Mouse (Mus musculus): ENCODE results near the gene Isoc2b. TPM values are rescaled to one million over a fixed set of nuclear protein-coding genes. Genes with fewer than 3 reads are reported as not detected.

Isoc2b gene
- polyA plus RNA-seq, 1 experiment from 2014 or later, result 4.8 TPM

- Histone ChIP-seq H3K9me3 (no peaks in the 10 kb centered on the region), H3K36me3 (no peaks in the 10 kb centered on the region), H3K4me3 (peak within 1 kb of the TSS; percentile 63), H3K4me2 (peak within 1 kb of the TSS; percentile 85), H3K9ac (peak within 1 kb of the TSS; percentile 78), H3K27me3 (peaks cover 35% of the 10 kb centered on the region), H3K27ac (replicated peaks) (peak within 1 kb of the TSS; percentile 86), H3K4me1 (replicated peaks) (peaks cover 34% of the 10 kb centered on the region)
- WGBS, result under 1% methylated on average over 41 of the region's 41 CpGs
- peak; percentile 79 for ATAC-seq (ENCODE audit: low read depth)
These were observed 25.7 kb downstream of the Isoc2b start, which contains the start of gene Shisa7 for GRCm38 (mm10) chr7:4844245-4844916. Gene Shisa7, minus strand, starts transcription at chr7:4844696.

GRCm38 (mm10) chr7:4843604-4844244 is 26.3 kb downstream of the Isoc2b start:
- H3K9me3 ChIP-seq, result no peaks in the 10 kb centered on the region
- H3K27me3 ChIP-seq, result peaks cover 42% of the 10 kb centered on the region
- peak overlapping the region; percentile 63 for H3K4me3 ChIP-seq
- H3K27ac ChIP-seq (replicated peaks), result peak overlapping the region; percentile 86
- H3K36me3 ChIP-seq, result no peaks in the 10 kb centered on the region
- peak; percentile 40 for ATAC-seq (ENCODE audit: low read depth)
- peaks cover 34% of the 10 kb centered on the region for H3K4me1 ChIP-seq (replicated peaks)
- H3K9ac ChIP-seq, result peak overlapping the region; percentile 78
- under 1% methylated on average over 34 of the region's 34 CpGs for WGBS
- H3K4me2 ChIP-seq, result peak overlapping the region; percentile 85

GRCm38 (mm10) chr7:4842634-4843131 is 27.4 kb downstream of the Isoc2b start:
- Histone ChIP-seq H3K27ac (replicated peaks) (peak overlapping the region; percentile 86), H3K36me3 (no peaks in the 10 kb centered on the region), H3K4me3 (peak overlapping the region; percentile 63), H3K27me3 (peaks cover 50% of the 10 kb centered on the region), H3K9ac (peak overlapping the region; percentile 78), H3K9me3 (no peaks in the 10 kb centered on the region), H3K4me1 (replicated peaks) (peaks cover 37% of the 10 kb centered on the region), H3K4me2 (peak overlapping the region; percentile 85)
- peak; percentile 32; the same call in 1 of the 2 replicates for ATAC-seq (ENCODE audit: low read depth)
- WGBS, result 2% methylated on average over 16 of the region's 16 CpGs

- Histone ChIP-seq H3K36me3 (no peaks in the 10 kb centered on the region), H3K9me3 (no peaks in the 10 kb centered on the region), H3K4me1 (replicated peaks) (peaks cover 40% of the 10 kb centered on the region), H3K27me3 (peaks cover 57% of the 10 kb centered on the region), H3K27ac (replicated peaks) (peak overlapping the region; percentile 86), H3K9ac (peak overlapping the region; percentile 78), H3K4me3 (peak overlapping the region; percentile 63), H3K4me2 (peak overlapping the region; percentile 85)
- ATAC-seq (ENCODE audit: low read depth), result 0 out of 2 replicates have a peak, but pooled peaks have one; percentile 0
- 45% methylated on average over 5 of the region's 5 CpGs for WGBS
These were observed 28.0 kb downstream of the Isoc2b start for GRCm38 (mm10) chr7:4842077-4842476.

- no peak overlapping the region for H3K4me2 ChIP-seq
- H3K27ac ChIP-seq (replicated peaks), result no peak overlapping the region
- H3K4me3 ChIP-seq, result no peak overlapping the region
- no peak for ATAC-seq (ENCODE audit: low read depth)
- peaks cover 73% of the 10 kb centered on the region for H3K27me3 ChIP-seq
- H3K36me3 ChIP-seq, result peaks cover 8% of the 10 kb centered on the region; the same call in 1 of the 2 replicates
- 23% methylated on average over 1 of the region's 1 CpGs for WGBS
- no peak overlapping the region for H3K9ac ChIP-seq
- H3K4me1 ChIP-seq (replicated peaks), result peaks cover 34% of the 10 kb centered on the region
- H3K9me3 ChIP-seq, result no peaks in the 10 kb centered on the region
These were observed 32.4 kb downstream of the Isoc2b start for GRCm38 (mm10) chr7:4837639-4838038.

GRCm38 (mm10) chr7:4836351-4836792 is 33.7 kb downstream of the Isoc2b start:
- H3K27ac ChIP-seq (replicated peaks), result peak overlapping the region; percentile 89
- H3K36me3 ChIP-seq, result peaks cover 14% of the 10 kb centered on the region; the same call in 1 of the 2 replicates
- H3K4me2 ChIP-seq, result peak overlapping the region; percentile 73
- H3K27me3 ChIP-seq, result peaks cover 70% of the 10 kb centered on the region
- peak overlapping the region; percentile 86 for H3K9ac ChIP-seq
- under 1% methylated on average over 51 of the region's 51 CpGs for WGBS
- peaks cover 21% of the 10 kb centered on the region for H3K4me1 ChIP-seq (replicated peaks)
- no peaks in the 10 kb centered on the region for H3K9me3 ChIP-seq
- H3K4me3 ChIP-seq, result peak overlapping the region; percentile 59
- peak; percentile 92 for ATAC-seq (ENCODE audit: low read depth)

- Histone ChIP-seq H3K4me2 (peak overlapping the region; percentile 73), H3K4me3 (peak overlapping the region; percentile 59), H3K4me1 (replicated peaks) (peaks cover 20% of the 10 kb centered on the region), H3K9ac (peak overlapping the region; percentile 86), H3K27ac (replicated peaks) (peak overlapping the region; percentile 89), H3K9me3 (no peaks in the 10 kb centered on the region), H3K27me3 (peaks cover 71% of the 10 kb centered on the region), H3K36me3 (peaks cover 15% of the 10 kb centered on the region; the same call in 1 of the 2 replicates)
- peak; percentile 73 for ATAC-seq (ENCODE audit: low read depth)
- WGBS, result 5% methylated on average over 34 of the region's 34 CpGs
These were observed 34.3 kb downstream of the Isoc2b start for GRCm38 (mm10) chr7:4835631-4836327.

- Histone ChIP-seq H3K36me3 (peaks cover 53% of the 10 kb centered on the region), H3K4me1 (replicated peaks) (peaks cover 5% of the 10 kb centered on the region), H3K4me2 (no peak overlapping the region), H3K9me3 (no peaks in the 10 kb centered on the region), H3K9ac (no peak overlapping the region; the same call in 1 of the 2 replicates), H3K27me3 (peaks cover 50% of the 10 kb centered on the region), H3K27ac (replicated peaks) (no peak overlapping the region), H3K4me3 (no peak overlapping the region)
- ATAC-seq (ENCODE audit: low read depth), result no peak
- 8% methylated on average over 12 of the region's 12 CpGs for WGBS
These were observed 39.6 kb downstream of the Isoc2b start for GRCm38 (mm10) chr7:4830476-4830875.

GRCm38 (mm10) chr7:4825365-4825764 is 44.7 kb downstream of the Isoc2b start:
- no peaks in the 10 kb centered on the region for H3K9me3 ChIP-seq
- no peaks in the 10 kb centered on the region for H3K4me1 ChIP-seq (replicated peaks)
- no peak for ATAC-seq (ENCODE audit: low read depth)
- H3K27ac ChIP-seq (replicated peaks), result no peak overlapping the region
- no peak overlapping the region for H3K4me2 ChIP-seq
- peaks cover 38% of the 10 kb centered on the region for H3K36me3 ChIP-seq
- 49% methylated on average over 4 of the region's 4 CpGs for WGBS
- peaks cover 11% of the 10 kb centered on the region for H3K27me3 ChIP-seq
- no peak overlapping the region for H3K4me3 ChIP-seq
- H3K9ac ChIP-seq, result no peak overlapping the region

GRCm38 (mm10) chr7:4822162-4822907 is 47.7 kb downstream of the Isoc2b start:
- H3K27me3 ChIP-seq, result no peaks in the 10 kb centered on the region
- H3K9ac ChIP-seq, result no peak overlapping the region
- H3K36me3 ChIP-seq, result peaks cover 8% of the 10 kb centered on the region
- no peak overlapping the region for H3K4me3 ChIP-seq
- H3K4me2 ChIP-seq, result no peak overlapping the region
- H3K9me3 ChIP-seq, result no peaks in the 10 kb centered on the region
- ATAC-seq (ENCODE audit: low read depth), result no peak
- 72% methylated on average over 6 of the region's 6 CpGs for WGBS
- H3K27ac ChIP-seq (replicated peaks), result no peak overlapping the region
- no peaks in the 10 kb centered on the region for H3K4me1 ChIP-seq (replicated peaks)

GRCm38 (mm10) chr7:4821690-4822089 is 48.4 kb downstream of the Isoc2b start:
- H3K4me3 ChIP-seq, result no peak overlapping the region
- no peak for ATAC-seq (ENCODE audit: low read depth)
- H3K27me3 ChIP-seq, result no peaks in the 10 kb centered on the region
- no peak overlapping the region for H3K9ac ChIP-seq
- H3K36me3 ChIP-seq, result peaks cover 3% of the 10 kb centered on the region; the same call in 1 of the 2 replicates
- WGBS, result 72% methylated on average over 4 of the region's 4 CpGs
- H3K4me1 ChIP-seq (replicated peaks), result no peaks in the 10 kb centered on the region
- H3K27ac ChIP-seq (replicated peaks), result no peak overlapping the region
- no peaks in the 10 kb centered on the region for H3K9me3 ChIP-seq
- H3K4me2 ChIP-seq, result no peak overlapping the region
